Mouse (Mus musculus) hematopoietic stem cell, adult 5-6 weeks (primary cell): Measurements from ENCODE around the gene Snn. TPM values are rescaled to one million over a fixed set of nuclear protein-coding genes. Genes with fewer than 3 reads are reported as not detected.

ENCODE experiments used
- ATAC-seq, 2 experiments: fragments of 125-278 bp in 1 of 2; replicated peaks in 1 of 2; 2 replicates each; pipeline ENCODE4 v1.8.0; 2016 to 2017; ENCODE audit warnings: inconsistent platforms in 2 of 2, mild to moderate bottlenecking in 2 of 2, moderate number of reproducible peaks in 2 of 2, low read depth in 1 of 2, moderate TSS enrichment in 1 of 2; ENCODE audit not compliant: low FRiP score in 2 of 2, poor library complexity in 2 of 2, severe bottlenecking in 2 of 2, insufficient read depth in 1 of 2, low TSS enrichment in 1 of 2
- total RNA-seq: library from RNA; stranded (forward); fragments of 172-1452, 232-1000 nt; gene quantifications from 2 replicates; pipeline ENCODE4 v1.2.3, GENCODE M21; 2017

Snn gene
- total RNA-seq, 1 experiment from 2014 or later = 22.7 TPM

DNA sequence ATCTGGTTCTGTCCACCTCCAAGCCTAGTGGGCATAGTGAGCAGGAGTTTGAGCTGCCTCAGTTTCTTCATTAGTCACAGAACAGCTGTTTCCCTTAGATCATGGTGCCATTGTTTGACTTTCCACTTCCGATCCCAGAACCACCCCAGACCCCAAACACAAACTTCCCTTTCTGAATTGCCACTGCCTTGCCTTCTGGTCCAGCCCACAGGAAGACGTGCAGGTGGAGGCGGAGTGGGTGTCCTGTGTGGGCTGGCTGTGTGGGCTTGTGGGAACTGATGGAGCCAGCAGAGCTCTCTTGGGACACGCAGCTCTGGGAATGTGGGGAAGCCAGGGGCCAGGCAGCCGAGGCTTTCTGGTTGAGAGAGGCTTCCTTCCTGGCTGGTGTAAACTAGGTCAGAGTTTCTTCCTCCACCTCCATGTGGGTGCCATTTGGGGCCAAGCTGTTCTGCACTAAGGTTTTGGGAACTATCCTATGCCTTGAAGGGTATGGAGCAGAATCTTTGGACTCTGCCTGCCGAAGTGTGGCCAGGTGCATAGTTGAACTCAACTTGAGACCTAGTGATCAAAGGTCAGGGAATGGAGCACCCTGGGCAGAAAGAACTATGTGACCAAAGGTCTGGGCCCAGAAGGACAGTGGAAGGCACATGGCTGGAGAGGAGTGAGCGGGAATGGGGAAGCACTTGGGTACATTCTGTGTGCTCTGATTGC is 9.1 kb downstream of the Snn start:
- peak; percentile 47 to 49 for ATAC-seq

DNA sequence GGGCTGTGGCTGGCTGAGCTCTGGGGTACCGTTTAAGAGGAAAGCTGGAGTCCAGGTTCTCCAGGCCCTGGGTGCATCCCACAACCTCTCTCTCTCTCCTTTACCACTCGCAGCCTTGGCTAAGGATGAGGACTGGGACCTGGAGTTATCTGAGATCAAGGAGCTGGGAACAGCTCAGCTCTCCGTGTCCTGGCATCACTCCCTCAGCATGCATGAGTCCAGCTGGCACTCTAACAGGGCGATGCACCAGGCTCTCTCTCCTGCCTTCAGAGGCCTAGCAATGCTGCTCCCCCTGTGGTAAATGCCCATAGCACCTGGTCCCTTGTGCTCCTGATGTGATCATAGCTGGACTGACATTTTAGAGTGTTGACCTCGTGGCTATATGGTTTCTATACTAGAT is 10.4 kb downstream of the Snn start:
- no peak for ATAC-seq

GRCm38 (mm10) chr16:11071887-11072286 is 11.1 kb downstream of the Snn start:
- peak; percentile 43 to 48; a peak in 3 of 4 replicates for ATAC-seq

DNA sequence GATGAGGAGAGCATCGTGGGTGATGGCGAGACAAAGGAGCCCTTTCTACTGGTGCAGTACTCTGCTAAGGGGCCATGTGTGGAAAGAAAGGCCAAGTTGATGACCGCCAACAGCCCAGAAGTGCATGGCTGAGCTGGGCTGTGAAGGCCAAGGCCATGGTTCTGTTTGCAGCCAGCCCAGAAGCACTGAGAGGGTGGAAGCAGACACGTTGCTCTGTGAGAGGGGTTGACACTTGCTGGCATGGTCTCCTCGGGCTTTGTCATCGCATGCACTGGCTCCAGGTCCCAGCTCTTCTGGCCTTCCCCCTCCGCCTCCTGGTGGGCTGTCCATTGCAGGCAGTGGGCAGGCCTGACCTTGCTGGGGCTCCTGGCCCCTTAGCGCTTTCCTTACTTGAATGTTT is 11.7 kb downstream of the Snn start:
- ATAC-seq = no peak

DNA sequence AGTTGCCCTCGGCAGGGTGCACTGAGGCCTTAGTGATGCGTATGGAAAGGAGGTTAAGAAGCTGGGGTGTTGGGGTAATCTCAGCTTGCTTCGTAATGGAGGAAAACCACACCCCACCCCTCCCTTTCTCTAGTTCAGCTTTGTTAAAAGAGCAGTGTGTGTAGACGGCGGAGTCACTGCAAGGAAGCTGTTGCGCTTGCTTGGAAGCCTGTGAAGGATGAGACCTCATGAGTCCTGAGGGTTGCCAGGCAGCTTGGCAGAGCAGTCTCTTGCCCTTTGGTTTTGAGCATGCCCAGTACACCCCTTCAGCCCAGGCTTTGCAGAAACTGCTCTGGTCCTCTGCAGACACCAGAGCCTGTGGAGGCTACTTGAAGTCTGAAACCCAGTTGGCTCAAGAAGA is 12.3 kb downstream of the Snn start:
- no peak for ATAC-seq

DNA sequence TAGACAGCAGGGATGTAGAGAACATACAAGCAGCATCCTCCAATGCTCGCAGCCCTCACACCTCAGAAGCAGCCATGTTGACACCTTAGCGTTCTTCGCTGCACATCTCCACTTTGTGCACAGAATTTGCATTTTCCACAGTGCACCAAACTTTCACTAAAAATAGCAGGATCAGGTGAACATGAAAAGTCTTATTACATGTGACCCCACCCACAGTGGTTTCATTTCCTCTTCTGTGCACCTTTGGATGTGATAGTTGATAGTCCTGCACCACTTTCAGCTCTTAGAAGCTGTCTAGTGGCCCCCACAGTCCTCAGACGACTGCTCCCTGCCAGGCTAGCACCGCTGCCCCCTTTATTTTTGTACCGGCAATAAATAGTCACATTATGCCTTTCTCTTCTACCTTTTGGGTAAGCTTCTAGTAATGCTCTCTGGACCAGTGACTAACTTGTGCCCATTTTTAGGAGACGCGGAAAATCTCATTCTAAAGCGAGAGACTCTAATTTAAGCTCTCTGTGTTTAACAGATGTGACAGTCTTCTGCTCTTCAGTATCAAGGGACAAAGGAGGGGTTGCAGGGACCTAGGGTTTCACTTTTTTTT is 17.0 kb downstream of the Snn start:
- ATAC-seq = no peak; a peak in 1 of 4 replicates

DNA sequence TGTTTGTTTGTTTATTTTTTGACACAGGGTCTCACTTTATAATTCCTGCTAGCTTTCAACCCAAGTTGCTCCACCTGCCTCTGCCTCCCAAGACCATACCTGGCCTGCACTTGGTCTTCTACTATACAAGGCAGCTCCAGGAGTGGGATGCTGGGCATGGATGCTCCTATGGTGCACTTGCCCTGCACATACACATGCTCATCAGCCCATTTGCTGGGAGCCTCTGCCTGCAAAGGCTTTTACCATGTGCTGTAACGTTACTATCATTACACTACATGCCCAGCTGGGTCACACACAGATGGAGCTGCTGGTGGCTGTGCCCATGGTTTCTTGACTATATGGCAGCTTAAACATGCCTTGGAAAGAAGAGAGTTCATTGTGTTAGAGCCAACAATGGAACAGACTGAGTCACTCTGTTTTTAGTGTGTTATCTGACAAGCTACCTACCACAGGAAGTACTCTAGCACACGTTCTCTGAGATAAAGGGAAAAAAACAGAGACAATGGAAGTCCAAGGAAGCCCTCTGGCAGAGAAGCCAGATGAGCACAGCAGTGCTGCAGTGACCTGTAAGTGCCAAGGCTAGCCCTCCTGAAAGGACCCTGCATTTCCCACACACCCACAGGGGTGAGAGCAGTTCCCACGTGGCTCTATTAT is 17.6 kb downstream of the Snn start:
- ATAC-seq = peak in 1 of 2 experiments; percentile 50; a peak in 2 of 4 replicates

- ATAC-seq = no peak
These were observed 23.4 kb downstream of the Snn start for GRCm38 (mm10) chr16:11084181-11084580.

GRCm38 (mm10) chr16:11086299-11086698 is 25.6 kb downstream of the Snn start:
- ATAC-seq = no peak

DNA sequence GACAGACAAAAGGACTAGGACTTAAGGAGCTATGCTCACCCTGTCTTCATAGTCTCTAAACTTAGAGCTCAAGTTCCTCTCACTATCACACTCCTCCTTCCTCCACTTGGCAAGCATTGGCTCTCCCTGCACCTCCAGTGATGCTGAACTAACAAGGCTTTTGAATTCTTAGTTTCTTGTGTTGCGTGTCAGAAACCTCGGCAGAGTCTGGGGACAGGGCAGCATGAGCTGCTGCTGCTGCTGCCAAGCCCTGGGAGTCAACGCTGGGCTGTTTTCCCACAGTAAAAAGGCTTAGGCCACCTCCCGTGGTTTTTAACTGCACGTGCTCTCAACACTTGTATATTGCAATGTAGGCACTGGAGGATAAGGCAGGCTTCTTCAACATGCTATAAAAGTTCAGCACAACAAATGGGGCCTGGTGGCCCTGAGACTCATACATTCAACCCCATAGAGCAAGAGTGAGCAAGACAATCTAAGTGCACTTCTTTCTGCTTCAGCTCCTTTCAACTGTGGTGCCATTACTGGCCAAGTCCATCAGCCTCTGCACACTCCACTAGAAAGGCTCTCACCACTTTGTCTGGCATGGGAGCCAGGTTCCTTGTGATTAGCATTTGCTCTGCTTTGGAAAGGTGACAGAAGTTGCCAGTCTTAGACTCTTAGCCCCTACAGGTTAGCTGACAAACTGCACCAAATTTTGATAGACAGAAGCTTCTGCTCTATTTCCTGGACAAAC is 26.3 kb downstream of the Snn start:
- ATAC-seq = no peak

GRCm38 (mm10) chr16:11090836-11091570 is 30.3 kb downstream of the Snn start:
- no peak for ATAC-seq

- ATAC-seq = no peak
These were observed 31.3 kb downstream of the Snn start for GRCm38 (mm10) chr16:11092061-11092460.

DNA sequence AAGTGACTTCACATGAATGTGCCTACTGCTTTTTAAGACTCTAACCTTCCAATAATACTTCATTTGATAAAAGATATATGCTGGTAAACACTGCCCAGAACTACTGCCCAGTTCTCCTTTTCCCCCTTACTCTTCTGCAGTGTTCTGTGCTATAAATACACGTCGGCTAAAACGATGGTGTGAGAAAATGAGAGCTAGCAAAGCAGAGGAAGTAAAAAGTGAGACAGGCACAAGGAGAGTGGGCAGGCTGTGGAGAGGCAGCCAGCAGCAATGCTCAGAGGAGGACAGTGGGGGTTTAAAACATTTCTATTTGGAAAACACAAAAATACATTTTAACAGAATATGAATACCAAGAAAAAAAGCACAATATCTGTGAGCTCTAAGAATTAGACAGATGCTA is 31.8 kb downstream of the Snn start:
- ATAC-seq = peak in 1 of 2 experiments; percentile 46; a peak in 1 of 4 replicates

DNA sequence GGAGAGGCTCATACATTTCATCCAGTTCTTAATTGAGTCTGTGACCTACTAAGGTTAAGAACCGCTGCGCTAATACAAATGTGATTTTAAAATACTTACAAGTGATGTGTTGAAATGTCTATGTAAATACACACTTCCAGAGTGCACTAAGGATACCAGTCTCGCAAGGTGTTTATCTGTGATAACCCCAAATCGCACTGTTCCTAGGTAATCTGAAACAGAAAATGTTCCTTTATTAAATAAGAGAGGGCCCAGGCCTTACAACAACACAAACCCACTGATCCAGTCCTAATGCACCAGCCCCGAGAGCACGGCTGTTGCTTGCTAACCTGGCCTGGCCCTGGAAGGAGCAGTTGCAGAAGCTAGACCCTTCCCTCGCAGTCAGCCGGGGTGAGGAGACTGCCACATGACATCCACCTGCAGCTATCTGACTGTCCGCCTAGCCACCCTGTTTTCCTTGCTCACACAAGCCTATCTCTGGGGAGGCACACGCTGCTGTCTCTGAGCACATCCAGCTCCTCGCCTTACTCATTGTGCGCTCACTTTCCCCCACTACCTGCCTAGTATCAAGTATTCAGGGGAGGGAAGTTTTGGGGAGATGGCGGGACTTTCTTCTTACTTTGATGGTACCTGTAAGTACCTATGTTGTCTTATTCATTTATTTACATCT is 33.1 kb downstream of the Snn start:
- ATAC-seq = no peak

DNA sequence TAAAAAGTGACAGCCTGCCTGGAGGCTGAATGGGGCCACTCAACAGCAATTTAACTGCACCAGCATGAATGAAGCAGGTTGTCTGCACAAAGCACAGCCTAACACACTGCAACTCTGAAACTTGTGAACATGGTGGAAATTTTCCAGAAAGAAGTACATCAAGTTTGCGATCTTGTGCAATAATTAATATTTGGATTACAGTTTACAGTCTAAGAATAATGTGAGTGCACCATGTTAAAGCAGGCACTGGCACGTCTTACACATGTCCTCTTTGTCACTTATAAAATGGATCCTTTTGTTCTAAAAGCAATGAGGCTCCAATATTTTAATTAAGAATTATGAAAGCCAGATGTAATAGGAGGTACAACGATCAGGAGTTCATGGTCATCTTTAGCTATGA is 36.6 kb downstream of the Snn start:
- no peak for ATAC-seq

- no peak for ATAC-seq
These were observed 44.2 kb downstream of the Snn start for GRCm38 (mm10) chr16:11104905-11105304.

GRCm38 (mm10) chr16:11109198-11109740 is 48.5 kb downstream of the Snn start:
- ATAC-seq = no peak; a peak in 1 of 4 replicates
